Mouse (Mus musculus): Measurements from ENCODE around the gene Pigg. TPM values are rescaled to one million over a fixed set of nuclear protein-coding genes. Genes with fewer than 3 reads are reported as not detected.

Gene Pigg
- total RNA-seq, 2 experiments from 2014 or later, result 4.6 to 4.8 TPM

GRCm38 (mm10) chr5:108357862-108358261, 45.5 kb downstream of the Pigg start:
- no peak for DNase-seq

GRCm38 (mm10) chr5:108359491-108359890, 47.1 kb downstream of the Pigg start:
- DNase-seq, result no peak

- no peak for DNase-seq
Measured at GRCm38 (mm10) chr5:108360211-108360610, 47.8 kb downstream of the Pigg start.

- DNase-seq, result no peak
Measured at GRCm38 (mm10) chr5:108362330-108362729, 49.9 kb downstream of the Pigg start.

- DNase-seq, result no peak
Measured at GRCm38 (mm10) chr5:108366328-108366983, 54.0 kb downstream of the Pigg start.

GRCm38 (mm10) chr5:108366984-108367841, 54.8 kb downstream of the Pigg start:
- DNase-seq, result peak; percentile 37

GRCm38 (mm10) chr5:108367871-108368332, 55.5 kb downstream of the Pigg start, which contains the start of gene Gm42517:
Gm42517 (minus strand) TSS chr5:108367922.
- peak; percentile 14 for DNase-seq

- no peak for DNase-seq
Measured at GRCm38 (mm10) chr5:108368446-108368845, 56.0 kb downstream of the Pigg start.

GRCm38 (mm10) chr5:108368851-108369621, 56.6 kb downstream of the Pigg start:
- peak; percentile 42 for DNase-seq

- no peak for DNase-seq
Measured at GRCm38 (mm10) chr5:108369964-108370363, 57.6 kb downstream of the Pigg start.

GRCm38 (mm10) chr5:108374079-108374478, 61.7 kb downstream of the Pigg start:
- DNase-seq, result no peak

GRCm38 (mm10) chr5:108376059-108376458, 63.6 kb downstream of the Pigg start:
- no peak for DNase-seq

GRCm38 (mm10) chr5:108378346-108378745, 65.9 kb downstream of the Pigg start:
- DNase-seq, result no peak

- no peak for DNase-seq
Measured at GRCm38 (mm10) chr5:108385632-108386031, 73.2 kb downstream of the Pigg start.

- no peak for DNase-seq
Measured at GRCm38 (mm10) chr5:108386449-108386848, 74.0 kb downstream of the Pigg start.

GRCm38 (mm10) chr5:108388201-108388600, 75.8 kb downstream of the Pigg start, which contains the start of gene Pde6b:
Pde6b (plus strand) TSS chr5:108388391.
- no peak for DNase-seq

- no peak for DNase-seq
Measured at GRCm38 (mm10) chr5:108389744-108390143, 77.3 kb downstream of the Pigg start.

Other genes with a start within 250 kb of the Pigg start
- gene Mtf2, start 246.9 kb upstream of the Pigg start, total RNA-seq (2021), result 10 to 100 TPM; 26.0 to 28.4 TPM
- 10 to 100 TPM; 26.5 to 29.9 TPM for gene Tmed5, start 180.0 kb upstream of the Pigg start, total RNA-seq (2021)
- 1 to 10 TPM; 1.3 to 2.1 TPM for gene Ccdc18, start 179.7 kb upstream of the Pigg start, total RNA-seq (2021)
- 10 to 100 TPM; 25.4 to 26.5 TPM for gene Dr1, start 43.7 kb upstream of the Pigg start, total RNA-seq (2021)
- gene Gm42517, start 55.3 kb downstream of the Pigg start, total RNA-seq (2021), result under 1 TPM in 1 of 2 experiments, not detected in 1; 0.32 TPM
- not detected for gene Pde6b, start 75.8 kb downstream of the Pigg start, total RNA-seq (2021)
- 100 to 1,000 TPM; 674 to 726 TPM for gene Atp5k, start 121.8 kb downstream of the Pigg start, total RNA-seq (2021)
- gene Mfsd7a, start 136.3 kb downstream of the Pigg start, total RNA-seq (2021), result under 1 TPM; 0.64 to 0.70 TPM
- gene Pcgf3, start 148.6 kb downstream of the Pigg start, total RNA-seq (2021), result 10 to 100 TPM; 61.1 to 64.9 TPM
- gene Cplx1, start 237.4 kb downstream of the Pigg start, total RNA-seq (2021), result under 1 TPM; 0.59 to 0.60 TPM